Mouse (Mus musculus): ENCODE data around the gene Gadl1.

Gadl1 gene

GRCm38 (mm10) chr9:116122969-116123589 is 213.8 kb downstream of the Gadl1 start:
- DNase-seq (ENCODE audit: inconsistent age in 2 of 2, low spot score in 1 of 2): no peak

All from adrenal gland, adult (tissue).